Comparison of ENCODE assay signal across 8 mouse cellular contexts in genomic region chr4:82512335-82512734, GRCm38 (mm10).
DNase-seq lines count a peak whose midpoint lies in the region; ATAC-seq and TF ChIP-seq lines count a peak whose summit lies in the region.

No protein-coding gene starts in this region.

- peak overlapping the region; percentile 56 for H3K9ac ChIP-seq in heart, adult 2 months (ENCODE audit: low read depth, low read length)
- peak overlapping the region; percentile 75 for H3K9ac ChIP-seq in embryonic facial prominence, embryonic 11.5 days (replicated peaks; ENCODE audit: low read length)
- peak overlapping the region; percentile 66 for H3K9ac ChIP-seq in intestine, embryonic 14.5 days (ENCODE audit: low read length)
- H3K9ac ChIP-seq in midbrain, embryonic 14.5 days (replicated peaks; ENCODE audit: low read length), result peak overlapping the region; percentile 51

- H3K9me3 ChIP-seq in embryonic facial prominence, embryonic 11.5 days (replicated peaks; ENCODE audit: control insufficient read depth, low read length), result no peaks in the 10 kb centered on the region
- no peaks in the 10 kb centered on the region for H3K9me3 ChIP-seq in intestine, embryonic 14.5 days (ENCODE audit: control insufficient read depth, low read length)
- no peaks in the 10 kb centered on the region for H3K9me3 ChIP-seq in midbrain, embryonic 14.5 days (ENCODE audit: control insufficient read depth, low read length)

- H3K27me3 ChIP-seq in heart, adult 2 months (ENCODE audit: control insufficient read depth, insufficient read depth, low read length), result no peaks in the 10 kb centered on the region
- H3K27me3 ChIP-seq in embryonic facial prominence, embryonic 11.5 days (ENCODE audit: control insufficient read depth, insufficient read depth, low read length), result no peaks in the 10 kb centered on the region
- no peaks in the 10 kb centered on the region for H3K27me3 ChIP-seq in intestine, embryonic 14.5 days (replicated peaks; ENCODE audit: control insufficient read depth, insufficient read depth, low read length)
- H3K27me3 ChIP-seq in midbrain, embryonic 14.5 days (ENCODE audit: control insufficient read depth, insufficient read depth, low read length), result no peaks in the 10 kb centered on the region; the same call in 1 of the 2 replicates

- peak overlapping the region; percentile 57 for H3K4me3 ChIP-seq in heart, adult 2 months
- peak overlapping the region; percentile 40 for H3K4me3 ChIP-seq in embryonic facial prominence, embryonic 11.5 days (ENCODE audit: low read depth, low read length)
- H3K4me3 ChIP-seq in intestine, embryonic 14.5 days (ENCODE audit: low read depth, low read length), result peak overlapping the region; percentile 40
- peak overlapping the region; percentile 48 for H3K4me3 ChIP-seq in midbrain, embryonic 14.5 days (replicated peaks; ENCODE audit: low read depth, low read length)

- 4% methylated on average over 13 of the region's 13 CpGs for WGBS in heart, adult 2 months
- 1% methylated on average over 13 of the region's 13 CpGs for WGBS in embryonic facial prominence, embryonic 11.5 days
- 3% methylated on average over 13 of the region's 13 CpGs for WGBS in intestine, embryonic 14.5 days
- WGBS in midbrain, embryonic 14.5 days, result under 1% methylated on average over 13 of the region's 13 CpGs

- TF ChIP-seq EP300 in heart, adult 2 months (IDR thresholded peaks at IDR 0.05; ENCODE audit: insufficient read depth, low read depth, low read length), result no peak

- H3K79me2 ChIP-seq in heart, adult 2 months (replicated peaks; ENCODE audit: control insufficient read depth, insufficient read depth, low read length), result no peaks in the 10 kb centered on the region

- no peak for ATAC-seq in embryonic facial prominence, embryonic 11.5 days (replicated peaks; ENCODE audit: insufficient number of reproducible peaks, low FRiP score, low TSS enrichment, low read depth)
- ATAC-seq in intestine, embryonic 14.5 days (replicated peaks; ENCODE audit: low FRiP score, low TSS enrichment, low read depth), result no peak
- no peak for ATAC-seq in midbrain, embryonic 14.5 days (ENCODE audit: low FRiP score, low TSS enrichment)
- ATAC-seq in inflammation-experienced regulatory T-cells, adult 6 months, result no peak

- no peak for TF ChIP-seq CTCF in heart, adult 2 months (IDR thresholded peaks at IDR 0.05)

- H3K36me3 ChIP-seq in heart, adult 2 months (ENCODE audit: control insufficient read depth, insufficient read depth, low read length), result peaks cover 6% of the 10 kb centered on the region; the same call in 1 of the 2 replicates
- no peaks in the 10 kb centered on the region for H3K36me3 ChIP-seq in embryonic facial prominence, embryonic 11.5 days (replicated peaks; ENCODE audit: control insufficient read depth, insufficient read depth, low read depth, low read length)
- H3K36me3 ChIP-seq in intestine, embryonic 14.5 days (ENCODE audit: control insufficient read depth, insufficient read depth, low read length), result no peaks in the 10 kb centered on the region
- H3K36me3 ChIP-seq in midbrain, embryonic 14.5 days (ENCODE audit: control insufficient read depth, insufficient read depth, low read length), result no peaks in the 10 kb centered on the region

- H3K27ac ChIP-seq in heart, adult 2 months, result peak overlapping the region; percentile 100
- H3K27ac ChIP-seq in embryonic facial prominence, embryonic 11.5 days (replicated peaks; ENCODE audit: low read depth, low read length), result 0 out of 2 replicates have a peak overlapping the region, but pooled peaks have one; percentile 56
- peak overlapping the region; percentile 90 for H3K27ac ChIP-seq in intestine, embryonic 14.5 days (ENCODE audit: low read depth)
- H3K27ac ChIP-seq in midbrain, embryonic 14.5 days (replicated peaks; ENCODE audit: low read depth, low read length), result peak overlapping the region; percentile 83

- H3K4me2 ChIP-seq in embryonic facial prominence, embryonic 11.5 days (ENCODE audit: low read depth, low read length), result peak overlapping the region; percentile 89
- peak overlapping the region; percentile 93 for H3K4me2 ChIP-seq in intestine, embryonic 14.5 days (ENCODE audit: low read length)
- peak overlapping the region; percentile 98 for H3K4me2 ChIP-seq in midbrain, embryonic 14.5 days (ENCODE audit: low read length)

- peaks cover 6% of the 10 kb centered on the region for H3K4me1 ChIP-seq in heart, adult 2 months (ENCODE audit: control insufficient read depth, insufficient read depth, low read length)
- peaks cover 6% of the 10 kb centered on the region; the same call in 1 of the 2 replicates for H3K4me1 ChIP-seq in embryonic facial prominence, embryonic 11.5 days (ENCODE audit: control insufficient read depth, insufficient read depth, low read length)
- H3K4me1 ChIP-seq in intestine, embryonic 14.5 days (replicated peaks; ENCODE audit: control insufficient read depth, insufficient read depth, low read length), result peaks cover 52% of the 10 kb centered on the region
- H3K4me1 ChIP-seq in midbrain, embryonic 14.5 days (ENCODE audit: control insufficient read depth, insufficient read depth, low read length), result peaks cover 15% of the 10 kb centered on the region

- TF ChIP-seq POLR2A in heart, adult 2 months (IDR thresholded peaks at IDR 0.05; ENCODE audit: insufficient read depth, low read depth, low read length), result no peak; the same call in 1 of the 2 replicates

- intact Hi-C loops in heart, adult 2 months (cut with DNase I), result no loop called here
- intact Hi-C loops in heart, postnatal 25 days (cut with DNase I), result no loop called here

- peak in 1 of 2 experiments; percentile 35 for DNase-seq in heart, adult 2 months
- DNase-seq in heart, postnatal 25 days (ENCODE audit: low spot score), result no peak
- DNase-seq in embryonic facial prominence, embryonic 11.5 days (ENCODE audit: low spot score), result no peak
- peak; percentile 64 for DNase-seq in intestine, embryonic 14.5 days (ENCODE audit: low spot score)
- DNase-seq in midbrain, embryonic 14.5 days, result peak; percentile 51
- DNase-seq in ovary, postnatal 14 days (ENCODE audit: low spot score), result no peak
- no peak for DNase-seq in adrenal gland, postnatal 4 days (ENCODE audit: low spot score in 2 of 2)

Comparison
In these comparisons a context has a peak if more than half of its experiments do, and no peak if none do; other contexts are left out.
1. DNase-seq: peak in intestine, embryonic 14.5 days (single experiment) and midbrain, embryonic 14.5 days (single experiment); none in heart, postnatal 25 days (single experiment), embryonic facial prominence, embryonic 11.5 days (single experiment), ovary, postnatal 14 days (single experiment) and adrenal gland, postnatal 4 days (0 of 2).
2. Peak in every context shown above with its lines, with median percentiles within 50 percentile points of each other: H3K27ac ChIP-seq, H3K4me3 ChIP-seq, H3K9ac ChIP-seq and H3K4me2 ChIP-seq.